Mouse (Mus musculus) bone marrow macrophage, adult 2 months (primary cell): ENCODE measurements around the gene Spdef.

Experiments used
- CTCF ChIP-seq: IDR thresholded peaks from 2 replicates; pipeline ENCODE4 v1.5.1; 2012; ENCODE audit warnings: low read depth, mild to moderate bottlenecking, low read length, moderate library complexity
- POLR2A ChIP-seq: IDR thresholded peaks from 2 replicates; pipeline ENCODE4 v1.6.1; 2012; ENCODE audit warnings: mild to moderate bottlenecking, low read depth, low read length, borderline replicate concordance

- TF ChIP-seq CTCF (no peak), POLR2A (no peak)
These were observed 7.6 kb downstream of the Spdef start for GRCm38 (mm10) chr17:27721125-27721664.
